Mouse (Mus musculus): ENCODE measurements around the gene Ccnjl.

GRCm38 (mm10) chr11:43559515-43560292 is 31.1 kb downstream of the Ccnjl start:
- no peak for TF ChIP-seq POLR2A (IDR thresholded peaks at IDR 0.05; ENCODE audit: low read depth, low read length)
- TF ChIP-seq CTCF (IDR thresholded peaks at IDR 0.05; ENCODE audit: extremely low read depth, insufficient read length, insufficient replicate concordance, low read depth, low read length), result no peak
